Mouse (Mus musculus) heart, embryonic 12.5 days (tissue): ENCODE data around the gene Mid1. TPM values are rescaled to one million over a fixed set of nuclear protein-coding genes. Genes with fewer than 3 reads are reported as not detected.
"Not testable (repeated sequence)": the region's sequence is repeated elsewhere in the genome, so short reads cannot be mapped to it uniquely, and the experiment has no call there.

Source experiments
- ATAC-seq: fragments of 200-750 bp; cut with Nextera tagmentation; 2 replicates; pipeline ENCODE4 v1.8.0; 2017; ENCODE audit warnings: moderate TSS enrichment, moderate library complexity; ENCODE audit not compliant: insufficient number of reproducible peaks, low FRiP score
- H3K27ac ChIP-seq: fragments of 300-500 bp; sonication (generic); 2 replicates; pipeline ENCODE4 v1.5.1; 2016; ENCODE audit warnings: mild to moderate bottlenecking, moderate library complexity; ENCODE audit not compliant: poor library complexity, severe bottlenecking
- H3K27me3 ChIP-seq: fragments of 300-500 bp; sonication (generic); replicated peaks from 2 replicates; pipeline ENCODE4 v1.6.1; 2016; ENCODE audit warnings: mild to moderate bottlenecking, moderate library complexity
- H3K36me3 ChIP-seq: fragments of 300-500 bp; sonication (generic); 2 replicates; pipeline ENCODE4 v1.6.1; 2016; ENCODE audit warnings: mild to moderate bottlenecking, moderate library complexity
- H3K4me1 ChIP-seq: fragments of 300-500 bp; sonication (generic); replicated peaks from 2 replicates; pipeline ENCODE4 v1.6.1; 2016; ENCODE audit warnings: mild to moderate bottlenecking
- H3K4me2 ChIP-seq: fragments of 300-500 bp; sonication (generic); 2 replicates; pipeline ENCODE4 v1.6.1; 2016; ENCODE audit warnings: mild to moderate bottlenecking, moderate library complexity
- H3K4me3 ChIP-seq: fragments of 300-500 bp; sonication (generic); 2 replicates; pipeline ENCODE4 v1.5.1; 2016; ENCODE audit warnings: mild to moderate bottlenecking
- H3K9ac ChIP-seq: fragments of 300-500 bp; sonication (generic); 2 replicates; pipeline ENCODE4 v1.6.1; 2016; ENCODE audit warnings: mild to moderate bottlenecking, moderate library complexity
- H3K9me3 ChIP-seq: fragments of 300-500 bp; sonication (generic); replicated peaks from 2 replicates; pipeline ENCODE4 v1.6.1; 2016; ENCODE audit warnings: mild to moderate bottlenecking, moderate library complexity
- WGBS: fragments of 180-500 bp; shearing (Covaris S2); methylation state at CpG from one replicate; pipeline ENCODE4 v1.1.7; 2016; 5-methylcytosine and 5-hydroxymethylcytosine counted together
- polyA plus RNA-seq: library from polyadenylated mRNA; unstranded; fragments of >200 nt; fragmentation: Nextera tagmentation; extraction: Ambion mirVana; gene quantifications from 2 replicates; pipeline ENCODE4 v1.2.1, GENCODE M21; 2016

The Mid1 gene
- polyA plus RNA-seq, 1 experiment from 2014 or later, result 7.7 TPM

DNA sequence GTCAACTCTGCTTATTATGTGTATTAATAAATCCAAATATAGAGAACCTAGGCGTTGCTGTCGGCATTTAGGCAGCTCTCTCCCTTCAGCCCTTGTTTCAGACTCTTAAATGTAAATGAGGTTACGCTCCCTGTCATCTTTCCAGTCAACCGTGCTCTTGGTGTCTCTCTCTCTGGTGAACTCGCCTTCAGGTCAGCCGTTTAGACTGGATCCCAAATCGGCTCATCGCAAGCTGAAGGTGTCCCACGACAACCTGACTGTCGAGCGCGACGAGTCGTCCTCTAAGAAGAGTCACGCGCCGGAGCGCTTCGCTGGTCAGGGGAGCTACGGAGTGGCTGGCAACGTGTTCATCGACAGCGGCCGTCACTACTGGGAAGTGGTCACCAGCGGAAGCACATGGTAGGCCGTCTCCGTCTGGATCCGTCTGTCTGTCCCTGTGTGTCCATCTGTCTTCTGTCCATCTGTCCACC is 302.4 kb downstream of the Mid1 start:
- H3K4me3 ChIP-seq, H3K27ac ChIP-seq, H3K4me1 ChIP-seq, H3K27me3 ChIP-seq, H3K4me2 ChIP-seq, H3K9ac ChIP-seq: not testable (repeated sequence)
- H3K36me3 ChIP-seq, result peaks cover 64% of the 10 kb centered on the region
- 85% methylated on average over 28 of the region's 28 CpGs for WGBS
- ATAC-seq, result 0 out of 2 replicates have a peak, but pooled peaks have one; percentile 13
- peaks cover 64% of the 10 kb centered on the region for H3K9me3 ChIP-seq

DNA sequence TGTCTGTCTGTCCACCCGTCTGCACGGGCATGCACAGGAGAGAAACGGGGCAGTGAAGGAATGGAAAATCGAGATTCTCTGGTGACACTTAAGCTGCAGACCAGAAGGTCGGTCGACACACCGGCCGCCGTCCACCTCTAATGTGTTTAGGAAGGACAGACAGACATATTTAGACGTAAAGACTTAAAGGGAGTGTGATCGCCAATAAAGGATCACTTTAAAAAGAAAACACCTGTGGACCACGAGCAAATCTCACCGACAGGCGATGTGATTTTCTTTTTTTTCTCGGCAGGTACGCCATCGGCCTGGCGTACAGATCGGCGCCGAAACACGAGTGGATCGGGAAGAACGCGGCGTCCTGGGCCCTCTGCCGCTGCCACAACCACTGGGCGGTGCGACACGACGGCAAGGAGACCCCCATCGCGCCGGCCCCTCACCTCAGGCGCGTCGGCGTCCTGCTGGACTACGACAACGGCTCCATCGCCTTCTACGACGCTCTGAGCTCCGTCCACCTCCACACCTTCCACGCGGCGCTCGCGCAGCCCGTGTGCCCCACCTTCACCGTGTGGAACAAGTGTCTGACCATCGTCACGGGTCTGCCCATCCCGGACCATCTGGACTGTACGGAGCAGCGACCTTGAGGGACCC is 303.7 kb downstream of the Mid1 start:
- not testable (repeated sequence) for H3K27me3 ChIP-seq, H3K27ac ChIP-seq, H3K4me3 ChIP-seq, H3K9ac ChIP-seq, H3K4me1 ChIP-seq, H3K4me2 ChIP-seq
- Histone ChIP-seq H3K36me3 (peaks cover 51% of the 10 kb centered on the region), H3K9me3 (peaks cover 54% of the 10 kb centered on the region)
- 91% methylated on average over 56 of the region's 56 CpGs for WGBS
- peak; percentile 41 for ATAC-seq

DNA sequence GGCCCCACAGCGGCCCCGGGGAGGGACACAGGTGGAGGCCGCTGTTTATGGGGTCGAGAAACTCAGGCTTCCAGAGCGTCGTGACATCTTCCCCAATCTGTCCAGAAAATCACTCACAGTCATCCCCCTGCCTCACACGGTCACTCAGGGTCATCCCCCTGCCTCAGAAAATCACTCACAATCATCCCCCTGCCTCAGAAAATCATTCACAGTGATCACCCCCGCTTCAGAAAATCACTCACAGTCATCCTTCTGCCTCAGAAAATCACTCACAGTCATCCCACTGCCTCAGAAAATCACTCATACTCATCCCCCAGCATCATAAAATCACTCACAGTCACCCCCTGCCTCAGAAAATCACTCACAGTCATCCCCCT is 304.2 kb downstream of the Mid1 start:
- H3K4me3 ChIP-seq, H3K9ac ChIP-seq, H3K4me2 ChIP-seq, H3K27ac ChIP-seq, H3K4me1 ChIP-seq, ATAC-seq, H3K27me3 ChIP-seq: not testable (repeated sequence)
- Histone ChIP-seq H3K9me3 (peaks cover 52% of the 10 kb centered on the region), H3K36me3 (peaks cover 48% of the 10 kb centered on the region)
- WGBS, result 85% methylated on average over 8 of the region's 8 CpGs

DNA sequence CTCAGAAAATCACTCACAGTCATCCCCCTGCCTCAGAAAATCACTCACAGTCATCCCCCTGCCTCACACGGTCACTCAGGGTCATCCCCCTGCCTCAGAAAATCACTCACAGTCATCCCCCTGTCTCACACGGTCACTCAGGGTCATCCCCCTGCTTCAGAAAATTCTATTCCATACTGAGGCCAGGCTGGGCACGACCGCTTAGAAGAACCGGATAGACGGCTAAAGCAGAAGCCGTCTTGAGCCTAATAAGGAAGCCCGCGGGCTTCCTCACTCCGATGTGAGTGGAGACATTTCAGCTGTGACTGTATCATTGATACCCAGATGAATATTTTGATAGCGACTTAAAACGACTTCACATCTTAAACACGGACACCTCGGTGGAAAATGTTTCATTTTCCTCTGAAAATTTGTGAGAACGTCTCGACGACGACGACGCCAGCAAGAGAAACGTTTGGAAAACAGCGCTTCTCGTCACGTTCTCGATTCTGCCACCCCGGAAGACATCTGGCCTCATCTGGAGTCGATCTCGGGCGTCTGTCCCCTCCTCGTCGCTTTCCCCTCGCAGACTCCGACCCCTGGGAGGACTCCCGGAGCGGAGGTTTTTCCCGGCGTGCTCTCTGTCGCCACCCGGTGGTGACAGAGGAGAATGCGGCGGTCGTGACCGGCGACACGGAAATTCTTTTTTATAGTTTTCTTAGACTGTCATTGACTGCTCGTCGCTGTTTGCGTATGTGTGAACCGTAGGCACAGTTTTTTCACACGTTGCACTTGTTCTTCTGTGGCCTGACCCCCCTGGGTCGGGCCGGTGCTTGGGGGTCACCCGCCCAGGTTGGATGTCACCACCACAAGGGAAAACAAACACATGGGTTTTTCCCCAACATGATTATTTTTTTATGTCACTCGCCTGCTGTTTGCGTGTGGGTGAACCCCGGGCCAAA is 305.0 kb downstream of the Mid1 start:
- not testable (repeated sequence) for ATAC-seq, H3K4me2 ChIP-seq, H3K9ac ChIP-seq, H3K4me3 ChIP-seq, H3K27ac ChIP-seq, H3K4me1 ChIP-seq, H3K27me3 ChIP-seq
- peaks cover 40% of the 10 kb centered on the region for H3K36me3 ChIP-seq
- peaks cover 44% of the 10 kb centered on the region for H3K9me3 ChIP-seq
- WGBS, result 76% methylated on average over 56 of the region's 56 CpGs

DNA sequence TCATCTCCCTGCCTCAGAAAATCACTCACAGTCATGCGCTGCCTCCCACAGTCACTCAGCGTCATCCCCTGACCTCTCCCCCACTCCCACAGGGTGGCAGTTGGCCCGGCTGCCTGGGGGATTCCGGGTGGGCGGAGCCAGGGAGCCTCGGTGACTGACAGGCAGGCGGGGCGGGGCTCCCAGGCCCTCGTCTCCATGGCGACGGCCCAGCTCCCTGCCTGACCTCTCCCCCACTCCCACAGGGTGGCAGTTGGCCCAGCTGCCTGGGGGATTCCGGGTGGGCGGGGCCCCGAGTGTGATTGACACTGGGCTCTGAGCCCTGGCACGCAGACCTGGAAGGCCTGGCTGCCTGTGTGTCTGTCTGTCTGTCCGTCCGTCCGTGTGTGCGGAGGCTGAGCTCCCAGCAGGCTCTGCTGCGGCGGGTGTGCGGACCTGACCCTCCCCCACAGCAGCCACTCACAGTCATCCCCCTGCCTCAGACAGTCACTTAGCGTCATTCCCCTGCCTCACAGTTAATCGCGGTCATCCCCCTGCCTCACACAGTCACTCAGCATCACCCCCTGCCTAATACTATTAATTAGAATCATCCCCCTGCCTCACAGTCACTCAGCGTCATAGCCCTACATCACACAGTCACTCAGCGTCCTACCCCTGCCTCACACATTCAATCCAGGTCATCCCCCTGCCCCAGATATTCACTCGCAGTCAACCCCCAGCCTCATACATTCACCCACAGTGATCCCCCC is 306.3 kb downstream of the Mid1 start:
- not testable (repeated sequence) for H3K27ac ChIP-seq, H3K9ac ChIP-seq, H3K27me3 ChIP-seq, H3K4me3 ChIP-seq, H3K4me1 ChIP-seq
- Histone ChIP-seq H3K4me2 (0 out of 2 replicates have a peak overlapping the region, but pooled peaks have one; percentile 30), H3K9me3 (peaks cover 36% of the 10 kb centered on the region), H3K36me3 (peaks cover 32% of the 10 kb centered on the region)
- WGBS, result 25% methylated on average over 21 of the region's 28 CpGs
- peak; percentile 22; the same call in 1 of the 2 replicates for ATAC-seq

DNA sequence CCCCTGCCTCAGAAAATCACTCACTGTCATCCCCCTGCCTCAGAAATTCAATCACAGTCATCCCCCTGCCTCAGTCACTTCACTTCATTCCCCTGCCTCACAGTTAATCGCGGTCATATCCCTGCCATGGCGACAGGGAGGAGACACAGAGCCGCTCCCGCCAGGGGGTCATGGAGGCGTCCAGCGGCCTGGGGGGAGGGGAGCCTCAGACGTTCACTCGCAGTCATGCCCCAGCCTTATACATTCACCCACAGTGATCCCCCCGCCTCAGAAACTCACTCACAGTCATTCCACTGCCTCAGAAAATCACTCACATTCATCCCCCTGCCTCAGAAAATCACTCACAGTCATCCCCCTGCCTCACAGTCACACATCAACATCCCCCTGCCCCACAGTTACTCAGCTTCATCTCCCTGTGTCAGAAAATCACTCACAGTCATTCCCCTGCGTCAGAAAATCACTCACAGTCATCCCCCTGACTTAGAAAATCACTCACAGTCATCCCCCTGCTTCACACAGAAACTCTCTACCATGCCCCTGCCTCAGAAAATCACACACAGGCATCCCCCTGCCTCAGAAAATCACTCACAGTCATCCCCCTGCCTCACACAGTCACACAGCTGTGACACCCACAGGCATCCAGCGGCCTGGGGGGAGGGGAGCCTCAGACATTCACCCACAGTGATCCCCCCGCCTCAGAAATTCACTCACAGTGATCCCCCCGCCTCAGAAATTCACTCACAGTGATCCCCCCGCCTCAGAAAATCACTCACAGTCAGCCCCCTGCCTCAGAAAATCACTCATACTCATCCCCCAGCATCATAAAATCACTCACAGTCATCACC is 307.3 kb downstream of the Mid1 start:
- H3K4me3 ChIP-seq, H3K27ac ChIP-seq, ATAC-seq, H3K4me1 ChIP-seq, H3K9ac ChIP-seq, H3K27me3 ChIP-seq, H3K4me2 ChIP-seq: not testable (repeated sequence)
- H3K9me3 ChIP-seq, result peaks cover 30% of the 10 kb centered on the region
- WGBS, result 21% methylated on average over 9 of the region's 15 CpGs
- H3K36me3 ChIP-seq, result peaks cover 26% of the 10 kb centered on the region

DNA sequence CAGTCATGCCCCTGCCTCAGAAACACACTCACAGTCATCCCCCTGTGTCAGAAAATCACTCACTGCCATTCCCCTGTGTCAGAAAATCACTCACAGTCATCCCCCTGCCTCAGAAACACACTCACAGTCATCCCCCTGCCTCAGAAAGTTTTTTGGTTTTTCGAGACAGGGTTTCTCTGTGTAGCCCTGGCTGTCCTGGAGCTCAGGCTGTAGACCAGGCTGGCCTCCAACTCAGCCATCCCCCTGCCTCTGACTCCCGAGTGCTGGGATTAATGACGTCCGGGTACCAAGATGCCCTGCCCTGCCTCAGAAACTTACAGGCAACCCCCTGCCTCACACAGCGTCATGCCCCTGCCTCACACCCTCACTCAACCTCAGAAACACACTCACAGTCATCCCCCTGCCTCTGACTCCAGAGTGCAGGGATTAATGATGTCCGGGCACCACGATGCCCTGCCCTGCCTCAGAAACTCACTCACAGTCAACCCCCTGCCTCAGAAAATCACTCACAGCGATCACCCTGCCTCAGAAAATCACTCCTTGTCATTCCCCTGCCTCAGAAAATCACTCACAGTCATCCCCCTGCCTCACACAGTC is 308.1 kb downstream of the Mid1 start:
- not testable (repeated sequence) for H3K4me3 ChIP-seq, H3K4me1 ChIP-seq, H3K9ac ChIP-seq, H3K4me2 ChIP-seq, H3K27ac ChIP-seq, ATAC-seq, H3K27me3 ChIP-seq
- 56% methylated on average over 5 of the region's 8 CpGs for WGBS
- Histone ChIP-seq H3K9me3 (peaks cover 29% of the 10 kb centered on the region), H3K36me3 (peaks cover 22% of the 10 kb centered on the region)

DNA sequence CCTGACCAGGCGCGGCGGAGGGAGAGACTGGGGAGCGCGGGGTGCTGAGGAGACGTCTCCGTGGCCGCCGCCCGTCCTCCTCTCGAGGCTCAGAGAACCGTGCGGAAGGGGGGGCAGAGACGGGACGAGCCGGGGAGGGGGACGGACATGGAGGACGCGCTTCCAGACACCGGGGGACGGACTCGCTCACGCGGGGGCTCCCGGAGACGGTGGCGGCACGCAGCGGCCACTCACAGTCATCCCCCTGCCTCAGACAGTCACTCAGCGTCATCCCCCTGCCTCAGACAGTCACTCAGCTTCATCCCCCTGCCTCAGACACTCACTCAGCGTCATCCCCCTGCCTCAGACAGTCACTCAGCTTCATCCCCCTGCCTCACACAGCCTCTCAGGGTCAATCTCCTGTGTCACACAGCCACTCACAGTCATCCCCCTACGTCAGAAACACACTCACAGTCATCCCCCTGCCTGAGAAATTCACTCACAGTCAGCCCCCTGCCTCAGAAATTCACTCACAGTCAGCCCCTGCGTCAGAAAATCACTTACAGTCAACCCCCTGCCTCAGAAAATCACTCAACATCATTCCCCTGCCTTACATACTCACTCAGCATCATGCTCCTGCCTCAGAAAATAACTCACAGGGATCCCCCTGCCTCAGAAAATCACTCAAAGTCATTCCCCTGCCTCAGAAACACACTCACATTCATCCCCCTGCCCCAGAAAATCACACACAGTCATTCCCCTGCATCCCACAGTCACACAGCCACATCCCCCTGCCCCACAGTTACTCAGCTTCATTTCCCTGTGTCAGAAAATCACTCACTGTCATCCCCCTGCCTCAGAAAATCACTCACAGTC is 309.2 kb downstream of the Mid1 start:
- not testable (repeated sequence) for H3K4me2 ChIP-seq, H3K9ac ChIP-seq, H3K27me3 ChIP-seq, H3K4me1 ChIP-seq, H3K27ac ChIP-seq, H3K4me3 ChIP-seq, ATAC-seq
- Histone ChIP-seq H3K9me3 (peaks cover 22% of the 10 kb centered on the region), H3K36me3 (peaks cover 14% of the 10 kb centered on the region)
- WGBS, result 29% methylated on average over 3 of the region's 33 CpGs

DNA sequence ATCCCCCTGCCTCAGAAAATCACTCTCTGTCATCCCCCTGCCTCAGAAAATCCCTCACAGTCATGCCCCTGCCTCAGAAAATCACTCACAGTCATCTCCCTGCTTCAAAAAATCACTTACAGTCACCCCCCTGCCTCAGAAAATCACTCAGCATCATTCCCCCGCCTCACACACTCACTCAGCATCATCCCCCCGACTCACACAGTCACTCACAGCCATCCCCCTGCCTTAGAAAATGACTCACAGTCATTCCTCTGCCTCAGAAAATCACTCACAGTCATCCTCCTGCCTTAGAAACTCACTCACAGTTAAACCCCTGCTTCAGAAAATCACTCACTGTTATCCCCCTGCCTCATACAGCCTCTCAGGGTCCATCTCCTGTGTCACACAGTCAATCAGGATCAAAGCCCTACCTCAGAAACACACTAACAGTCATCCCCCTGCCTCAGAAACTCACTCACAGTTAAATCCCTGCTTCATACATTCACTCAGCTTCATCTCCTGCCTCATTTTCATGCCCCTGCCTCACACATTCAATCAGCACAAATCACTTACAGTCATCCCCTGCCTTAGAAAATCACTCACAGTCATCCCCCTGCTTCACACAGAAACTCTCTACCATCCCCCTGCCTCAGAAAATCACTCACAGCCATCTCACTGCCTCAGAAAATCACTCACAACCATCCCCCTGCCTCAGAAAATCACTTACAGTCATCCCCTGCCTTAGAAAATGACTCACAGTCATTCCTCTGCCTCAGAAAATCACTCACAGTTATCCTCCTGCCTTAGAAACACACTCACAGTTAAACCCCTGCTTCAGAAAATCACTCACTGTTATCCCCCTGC is 310.1 kb downstream of the Mid1 start:
- not testable (repeated sequence) for H3K36me3 ChIP-seq, H3K27me3 ChIP-seq, H3K9ac ChIP-seq, H3K4me2 ChIP-seq, H3K27ac ChIP-seq, H3K4me1 ChIP-seq, ATAC-seq, H3K4me3 ChIP-seq
- 23% methylated on average over 2 of the region's 2 CpGs for WGBS
- peaks cover 19% of the 10 kb centered on the region for H3K9me3 ChIP-seq
